Mouse (Mus musculus) heart, adult 8-10 months (tissue): Measurements from ENCODE around the gene Htr1a. TPM values are rescaled to one million over a fixed set of nuclear protein-coding genes. Genes with fewer than 3 reads are reported as not detected.

Experiments
- DNase-seq: peaks from one replicate; pipeline ENCODE4 v3.0.0; 2022; ENCODE audit warnings: low spot score
- total RNA-seq, 4 experiments: library from RNA; stranded (reverse); gene quantifications; 2 replicates each; pipeline ENCODE4 v1.2.4; 2022

The Htr1a gene
- total RNA-seq, result not detected

DNA sequence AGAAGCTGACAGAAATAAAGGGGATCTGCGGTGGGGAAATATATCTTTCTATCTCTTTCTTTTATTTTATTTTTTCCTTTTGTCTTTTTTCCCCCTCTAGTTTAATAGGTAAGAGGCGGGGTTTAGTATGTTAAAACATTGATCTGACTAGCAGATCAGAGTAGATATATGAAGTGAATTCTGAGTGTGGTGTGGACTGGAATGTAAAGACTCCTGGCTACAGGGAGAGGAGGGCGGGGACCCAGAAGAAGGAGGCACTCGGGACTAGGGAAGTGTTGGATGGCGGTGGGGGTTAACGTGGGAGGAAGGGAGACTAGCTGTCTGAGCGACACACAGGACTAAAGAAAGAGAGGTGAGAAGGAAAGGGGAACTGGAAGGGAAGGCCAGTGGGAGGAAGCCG lies at the start of gene Htr1a:
Gene Htr1a, plus strand, starts transcription at position 301 of the 400 bp plus-strand sequence.
- no peak for DNase-seq

DNA sequence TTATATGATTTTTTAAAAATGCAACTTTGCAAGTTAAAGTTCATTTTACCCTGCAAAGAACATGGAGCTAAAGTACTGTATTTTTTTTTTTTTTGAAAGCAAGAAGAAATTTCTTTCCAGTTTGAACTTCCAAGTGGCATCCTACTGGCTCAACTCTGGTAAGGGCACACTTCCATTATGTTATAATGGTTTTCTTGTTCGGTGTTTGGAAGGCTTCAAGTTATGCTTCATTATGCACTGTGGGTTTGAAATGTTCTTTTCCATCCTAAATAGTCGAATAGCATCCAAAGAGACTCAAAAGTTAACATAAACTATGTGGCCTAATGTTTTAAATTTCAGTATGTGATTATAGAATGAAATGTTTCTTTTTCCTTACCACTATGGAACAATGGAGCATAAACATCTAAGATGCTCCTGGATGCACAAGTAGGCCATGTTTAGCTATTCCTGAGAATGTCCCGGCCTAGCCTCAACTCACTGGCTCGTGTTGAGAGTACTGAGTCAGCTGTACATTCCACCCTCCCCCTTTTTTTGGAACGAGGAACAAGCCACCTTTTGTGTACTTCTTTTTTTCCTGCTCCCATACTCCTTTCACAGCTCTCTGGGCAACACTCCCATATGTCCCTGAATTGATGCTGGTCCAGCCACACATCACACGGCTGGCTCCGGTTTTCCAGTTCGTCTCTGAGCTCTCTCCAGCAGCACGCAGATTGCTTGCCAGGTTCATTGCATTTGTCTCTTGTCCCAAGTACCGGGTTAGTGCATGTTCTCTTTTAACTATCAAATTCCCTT lies 31.7 kb upstream of the Htr1a start:
- no peak for DNase-seq

DNA sequence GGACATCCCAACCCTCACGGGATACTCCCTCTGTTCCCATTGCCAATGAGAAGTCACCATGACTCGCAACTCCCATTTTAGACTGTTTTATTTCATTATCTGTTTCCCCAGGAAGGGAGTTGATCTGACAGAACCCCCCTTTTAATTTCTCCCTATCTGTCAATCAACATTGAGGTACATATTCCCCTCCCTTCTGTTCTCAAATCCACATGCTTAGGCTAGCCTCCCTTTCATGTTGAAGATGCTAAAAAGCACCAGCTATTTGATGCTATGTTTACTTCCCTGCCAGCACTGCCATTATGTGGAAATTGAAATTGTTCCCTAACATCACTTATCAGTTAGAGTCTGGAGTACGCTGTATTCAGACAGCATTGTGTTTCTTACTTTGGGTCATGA lies 31.1 kb upstream of the Htr1a start:
- DNase-seq, result no peak

DNA sequence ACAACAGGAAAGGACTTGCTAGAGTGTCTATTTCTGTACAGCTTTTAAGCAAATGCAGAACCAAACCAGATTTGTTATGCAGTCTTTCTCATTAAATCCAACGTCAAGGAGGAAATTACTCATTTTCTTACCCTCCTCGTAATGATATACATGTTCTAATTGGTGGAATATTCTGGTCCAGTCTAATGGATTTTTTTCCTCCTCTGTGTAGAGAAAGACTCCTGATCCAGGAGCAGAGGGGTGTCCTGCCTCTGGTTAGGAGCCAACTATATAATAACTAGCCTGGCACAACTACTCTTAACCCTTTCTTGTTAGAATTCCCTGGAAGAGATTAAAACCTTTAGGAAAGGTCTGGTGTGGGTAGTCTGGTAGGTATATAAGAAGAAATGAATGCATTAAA lies 10.3 kb upstream of the Htr1a start:
- DNase-seq, result no peak

DNA sequence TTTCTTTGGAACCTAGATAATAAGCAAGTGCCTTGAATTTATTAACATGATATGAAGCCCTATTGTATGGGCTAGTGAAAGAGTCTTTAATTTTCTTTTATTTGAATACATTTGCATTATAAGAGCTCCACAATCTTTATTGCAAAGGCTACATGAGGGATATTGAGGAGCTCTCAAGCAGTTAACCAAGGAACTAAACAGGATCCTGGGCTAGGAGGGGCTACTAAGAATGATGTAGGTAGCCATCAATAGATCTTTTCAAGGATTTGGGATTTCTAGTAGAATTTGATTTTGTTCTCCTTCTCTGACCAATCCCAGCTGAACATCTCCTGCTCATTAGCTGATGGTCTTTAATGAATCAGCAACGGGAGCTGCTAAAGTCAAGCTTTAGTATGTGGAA lies 9.8 kb upstream of the Htr1a start:
- DNase-seq, result no peak

DNA sequence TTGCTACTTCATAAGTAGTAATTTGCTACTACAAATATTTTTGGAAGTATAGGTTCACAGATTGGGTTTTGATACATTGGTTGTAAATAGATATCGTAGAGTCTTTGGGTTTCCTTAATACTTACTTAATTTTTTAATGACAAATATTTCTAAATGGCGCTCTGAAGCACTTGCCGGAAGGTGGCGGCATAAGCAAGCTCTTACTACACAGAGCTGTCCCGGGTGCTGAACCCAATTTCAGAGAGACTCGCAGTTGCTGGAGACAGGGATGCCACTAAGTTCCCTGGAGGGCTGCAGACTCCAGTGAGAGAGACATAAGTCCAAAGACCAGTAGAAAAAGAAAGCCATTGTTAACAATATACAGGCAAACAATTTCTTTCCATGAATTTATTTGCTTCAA lies 863 bp upstream of the Htr1a start:
- no peak for DNase-seq

DNA sequence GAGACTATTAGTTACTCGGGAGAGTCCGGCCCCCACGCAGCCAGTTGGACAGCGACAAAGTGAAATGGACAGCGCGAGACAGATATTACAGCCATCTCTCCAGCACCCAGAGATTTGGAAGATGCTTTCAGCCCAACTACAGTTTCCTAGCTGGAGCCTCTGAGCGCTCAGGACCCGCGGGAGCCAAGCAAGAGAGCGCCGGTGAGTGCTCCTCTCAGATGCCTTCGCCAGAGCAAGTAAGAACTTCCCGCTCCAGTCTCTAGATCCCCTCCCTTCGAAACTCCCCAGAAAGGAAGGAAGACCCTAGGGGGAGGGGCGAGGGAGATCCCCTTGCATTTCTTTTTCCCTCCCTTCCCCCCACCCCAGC lies 415 bp downstream of the Htr1a start:
- DNase-seq, result no peak

DNA sequence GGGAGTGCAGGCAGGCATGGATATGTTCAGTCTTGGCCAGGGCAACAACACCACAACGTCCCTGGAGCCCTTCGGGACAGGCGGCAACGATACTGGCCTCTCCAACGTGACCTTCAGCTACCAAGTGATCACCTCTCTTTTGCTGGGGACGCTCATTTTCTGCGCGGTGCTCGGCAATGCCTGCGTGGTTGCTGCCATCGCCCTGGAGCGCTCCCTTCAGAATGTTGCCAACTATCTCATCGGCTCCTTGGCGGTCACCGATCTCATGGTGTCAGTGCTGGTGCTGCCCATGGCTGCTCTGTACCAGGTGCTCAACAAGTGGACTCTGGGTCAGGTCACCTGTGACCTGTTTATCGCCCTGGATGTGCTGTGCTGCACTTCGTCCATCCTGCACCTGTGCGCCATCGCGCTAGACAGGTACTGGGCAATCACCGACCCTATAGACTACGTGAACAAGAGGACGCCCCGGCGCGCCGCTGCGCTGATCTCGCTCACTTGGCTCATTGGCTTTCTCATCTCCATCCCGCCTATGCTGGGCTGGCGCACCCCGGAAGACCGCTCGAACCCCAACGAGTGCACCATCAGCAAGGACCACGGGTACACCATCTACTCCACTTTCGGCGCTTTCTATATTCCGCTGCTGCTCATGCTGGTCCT lies 927 bp downstream of the Htr1a start:
- no peak for DNase-seq

DNA sequence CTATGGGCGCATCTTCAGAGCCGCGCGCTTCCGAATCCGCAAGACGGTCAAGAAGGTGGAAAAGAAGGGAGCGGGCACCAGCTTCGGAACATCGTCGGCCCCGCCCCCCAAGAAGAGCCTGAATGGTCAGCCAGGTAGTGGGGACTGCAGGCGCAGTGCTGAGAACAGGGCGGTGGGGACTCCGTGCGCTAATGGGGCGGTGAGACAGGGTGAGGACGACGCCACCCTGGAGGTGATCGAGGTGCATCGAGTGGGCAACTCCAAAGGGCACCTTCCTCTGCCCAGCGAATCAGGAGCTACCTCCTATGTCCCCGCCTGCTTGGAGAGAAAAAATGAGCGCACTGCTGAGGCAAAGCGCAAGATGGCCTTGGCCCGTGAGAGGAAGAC lies 1.4 kb downstream of the Htr1a start:
- no peak for DNase-seq

DNA sequence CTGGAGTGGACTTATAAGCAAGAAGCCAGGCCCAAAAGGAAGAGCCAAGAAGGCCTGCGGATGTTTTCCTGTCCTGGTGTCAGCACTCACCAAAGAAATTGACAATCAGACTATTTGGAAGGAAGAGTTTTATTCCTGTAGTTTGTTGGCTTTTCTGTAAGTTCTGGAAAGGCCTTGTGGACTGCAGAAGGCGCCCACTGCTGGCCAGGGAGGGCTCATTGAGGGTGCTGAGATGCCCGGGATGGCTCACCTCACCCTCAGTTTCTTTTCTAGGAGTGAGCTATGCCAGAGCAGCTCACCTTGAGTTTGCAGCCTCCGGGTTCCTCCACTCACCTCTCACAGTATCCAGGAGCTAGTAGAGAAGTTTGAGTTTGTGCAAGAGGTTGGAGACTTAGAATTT lies 2.8 kb downstream of the Htr1a start:
- DNase-seq, result no peak

DNA sequence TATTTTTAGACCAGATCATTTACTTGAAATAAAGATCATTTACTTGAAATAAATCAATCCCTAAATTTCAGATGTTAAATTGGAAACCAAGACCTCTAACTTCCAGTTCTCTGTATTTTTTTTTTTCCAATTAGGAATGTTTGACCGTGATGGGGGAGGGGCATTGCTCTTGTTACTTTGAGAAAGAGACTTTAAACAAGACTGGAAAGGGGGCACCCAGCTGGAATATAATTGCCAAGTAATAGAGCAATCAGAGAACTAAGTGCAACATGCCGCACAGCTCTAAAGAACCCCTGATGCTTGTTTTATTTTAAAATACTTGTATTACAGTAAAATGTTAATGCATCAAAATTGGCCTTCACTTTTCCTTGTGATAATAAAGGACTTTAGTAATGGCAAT lies 4.3 kb downstream of the Htr1a start:
- DNase-seq, result no peak

DNA sequence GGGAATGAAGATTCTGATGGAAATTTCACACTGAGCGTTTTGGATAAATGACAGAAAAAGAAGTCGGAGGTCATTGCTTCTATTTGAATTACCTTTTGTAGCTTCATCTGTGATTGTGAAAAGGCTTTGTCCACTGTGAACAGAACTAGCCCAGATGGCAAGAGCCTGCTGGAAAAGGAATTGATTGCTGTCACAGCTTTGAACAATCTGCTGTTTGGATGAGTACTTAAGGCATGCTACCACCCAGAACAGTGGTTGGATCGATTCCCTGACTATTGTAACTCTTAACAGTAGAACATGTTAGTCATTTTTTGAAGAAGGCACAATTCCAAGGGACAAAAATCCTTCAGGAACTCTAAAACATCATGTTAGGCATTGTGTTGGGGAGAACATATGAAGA lies 8.1 kb downstream of the Htr1a start:
- DNase-seq, result no peak

Other genes with a start within 250 kb of the Htr1a start
- gene Rnf180, start 148.8 kb upstream of the Htr1a start, total RNA-seq, result 1 to 10 TPM in 3 of 4 experiments, under 1 TPM in 1; 0.94 to 2.3 (median 1.5) TPM